Mouse (Mus musculus): ENCODE measurements around the gene Prrc2a. TPM values are rescaled to one million over a fixed set of nuclear protein-coding genes. Genes with fewer than 3 reads are reported as not detected.

Gene Prrc2a
- polyA plus RNA-seq, 2 experiments: 192 to 404 TPM

DNA sequence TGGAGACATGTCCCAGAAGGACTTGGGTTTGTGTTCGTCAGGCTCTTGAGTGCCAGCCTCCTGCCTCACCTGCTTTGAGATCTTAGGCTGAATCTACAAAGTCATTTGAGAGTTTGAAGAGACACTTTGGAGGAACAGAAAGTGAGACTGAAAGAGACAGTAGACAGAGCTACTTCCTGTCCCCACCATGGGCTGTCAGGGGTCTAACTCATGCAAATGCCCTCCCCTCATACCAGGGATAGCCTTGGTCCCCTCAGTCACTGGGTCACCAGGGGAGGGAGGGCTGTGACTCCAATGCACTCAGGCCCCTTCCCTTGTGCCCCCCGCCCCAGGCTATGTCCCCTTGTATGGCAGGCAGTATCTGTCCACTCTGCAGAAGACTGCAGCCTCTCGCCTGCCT, 8.6 kb upstream of the Prrc2a start:
- Histone ChIP-seq H3K9ac (ENCODE audit: low read depth, low read length, severe bottlenecking) (no peak overlapping the region), H3K27me3 (ENCODE audit: control insufficient read depth, insufficient read depth, low read length) (no peaks in the 10 kb centered on the region), H3K36me3 (ENCODE audit: control insufficient read depth, insufficient read depth, low read length) (no peaks in the 10 kb centered on the region), H3K27ac (replicated peaks; ENCODE audit: low read depth, low read length) (no peak overlapping the region; the same call in 1 of the 2 replicates), H3K9me3 (ENCODE audit: control insufficient read depth, low read length) (no peaks in the 10 kb centered on the region), H3K4me2 (replicated peaks; ENCODE audit: low read depth, low read length, severe bottlenecking) (no peak overlapping the region), H3K4me3 (replicated peaks; ENCODE audit: low read length) (no peak overlapping the region), H3K4me1 (ENCODE audit: control insufficient read depth, insufficient read depth, low read length) (0 out of 2 replicates have a peak, but pooled peaks cover 3% of the 10 kb centered on the region)
- TF ChIP-seq POLR2A (IDR thresholded peaks at IDR 0.05; ENCODE audit: borderline replicate concordance, extremely low read depth, insufficient read depth, insufficient read length): no peak
- 61% methylated on average over 3 of the region's 3 CpGs for WGBS
- ATAC-seq (ENCODE audit: low FRiP score, low read depth) (no peak), DNase-seq (ENCODE audit: low spot score) (no peak)

- WGBS: 75% methylated on average over 11 of the region's 11 CpGs
- no peak overlapping the region for H3K4me3 ChIP-seq (replicated peaks; ENCODE audit: low read length)
- 0 out of 2 replicates have a peak, but pooled peaks cover 3% of the 10 kb centered on the region for H3K4me1 ChIP-seq (ENCODE audit: control insufficient read depth, insufficient read depth, low read length)
- H3K36me3 ChIP-seq (ENCODE audit: control insufficient read depth, insufficient read depth, low read length): no peaks in the 10 kb centered on the region
- H3K9me3 ChIP-seq (ENCODE audit: control insufficient read depth, low read length): no peaks in the 10 kb centered on the region
- no peak for DNase-seq (ENCODE audit: low spot score)
- no peaks in the 10 kb centered on the region for H3K27me3 ChIP-seq (ENCODE audit: control insufficient read depth, insufficient read depth, low read length)
- no peak for ATAC-seq (ENCODE audit: low FRiP score, low read depth)
- no peak overlapping the region for H3K4me2 ChIP-seq (replicated peaks; ENCODE audit: low read depth, low read length, severe bottlenecking)
- TF ChIP-seq POLR2A (IDR thresholded peaks at IDR 0.05; ENCODE audit: borderline replicate concordance, extremely low read depth, insufficient read depth, insufficient read length): no peak
- H3K27ac ChIP-seq (replicated peaks; ENCODE audit: low read depth, low read length): no peak overlapping the region
- no peak overlapping the region for H3K9ac ChIP-seq (ENCODE audit: low read depth, low read length, severe bottlenecking)
These were observed 7.9 kb upstream of the Prrc2a start for GRCm38 (mm10) chr17:35172445-35173234.

DNA sequence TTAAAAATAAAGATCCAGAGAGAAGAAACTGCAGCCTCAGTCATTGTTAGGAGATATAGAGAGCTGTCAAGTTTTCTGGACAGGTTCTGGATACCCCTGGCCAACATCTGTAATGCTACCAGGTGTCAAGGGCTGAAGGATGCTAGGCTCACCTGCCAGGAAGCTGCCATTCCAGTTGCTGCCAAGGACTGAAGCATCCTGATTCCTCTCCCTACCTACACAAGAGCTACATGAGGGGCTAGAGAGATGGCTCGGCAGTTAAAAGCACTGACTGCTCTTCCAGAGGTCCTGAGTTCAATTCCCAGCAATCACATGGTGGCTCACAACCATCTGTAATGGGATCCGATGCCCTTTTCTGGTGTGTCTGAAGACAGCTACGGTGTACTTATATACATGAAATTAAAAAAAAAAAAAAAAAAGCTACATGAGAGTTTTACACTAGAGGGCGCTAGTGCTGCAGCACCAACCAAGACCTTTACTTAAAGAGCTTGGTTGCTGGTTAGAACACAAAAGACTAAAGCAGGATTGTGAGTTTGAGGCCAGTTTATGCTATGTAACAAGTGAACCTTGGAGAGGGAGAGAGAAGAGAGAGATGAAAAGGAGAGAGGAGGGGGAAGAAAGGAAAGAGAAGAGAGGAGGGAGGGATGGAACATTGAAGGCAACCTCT, 4.0 kb upstream of the Prrc2a start:
- Histone ChIP-seq H3K36me3 (ENCODE audit: control insufficient read depth, insufficient read depth, low read length) (no peaks in the 10 kb centered on the region), H3K27ac (replicated peaks; ENCODE audit: low read depth, low read length) (no peak overlapping the region), H3K9ac (ENCODE audit: low read depth, low read length, severe bottlenecking) (no peak overlapping the region), H3K4me3 (replicated peaks; ENCODE audit: low read length) (no peak overlapping the region), H3K4me1 (ENCODE audit: control insufficient read depth, insufficient read depth, low read length) (peaks cover 8% of the 10 kb centered on the region), H3K27me3 (ENCODE audit: control insufficient read depth, insufficient read depth, low read length) (no peaks in the 10 kb centered on the region), H3K9me3 (ENCODE audit: control insufficient read depth, low read length) (no peaks in the 10 kb centered on the region), H3K4me2 (replicated peaks; ENCODE audit: low read depth, low read length, severe bottlenecking) (no peak overlapping the region)
- DNase-seq (ENCODE audit: low spot score) (peak; percentile 75), ATAC-seq (ENCODE audit: low FRiP score, low read depth) (no peak)
- no peak for TF ChIP-seq POLR2A (IDR thresholded peaks at IDR 0.05; ENCODE audit: borderline replicate concordance, extremely low read depth, insufficient read depth, insufficient read length)
- WGBS: 14% methylated on average over 4 of the region's 4 CpGs

- WGBS: 87% methylated on average over 7 of the region's 7 CpGs
- Histone ChIP-seq H3K4me2 (replicated peaks; ENCODE audit: low read depth, low read length, severe bottlenecking) (no peak overlapping the region), H3K4me3 (replicated peaks; ENCODE audit: low read length) (no peak overlapping the region), H3K36me3 (ENCODE audit: control insufficient read depth, insufficient read depth, low read length) (peaks cover 1% of the 10 kb centered on the region; the same call in 1 of the 2 replicates), H3K27ac (replicated peaks; ENCODE audit: low read depth, low read length) (no peak overlapping the region), H3K27me3 (ENCODE audit: control insufficient read depth, insufficient read depth, low read length) (no peaks in the 10 kb centered on the region), H3K4me1 (ENCODE audit: control insufficient read depth, insufficient read depth, low read length) (peaks cover 10% of the 10 kb centered on the region), H3K9ac (ENCODE audit: low read depth, low read length, severe bottlenecking) (no peak overlapping the region), H3K9me3 (ENCODE audit: control insufficient read depth, low read length) (no peaks in the 10 kb centered on the region)
- DNase-seq (ENCODE audit: low spot score): no peak
- no peak for ATAC-seq (ENCODE audit: low FRiP score, low read depth)
- no peak for TF ChIP-seq POLR2A (IDR thresholded peaks at IDR 0.05; ENCODE audit: borderline replicate concordance, extremely low read depth, insufficient read depth, insufficient read length)
These were observed 3.1 kb upstream of the Prrc2a start for GRCm38 (mm10) chr17:35167794-35168193.

DNA sequence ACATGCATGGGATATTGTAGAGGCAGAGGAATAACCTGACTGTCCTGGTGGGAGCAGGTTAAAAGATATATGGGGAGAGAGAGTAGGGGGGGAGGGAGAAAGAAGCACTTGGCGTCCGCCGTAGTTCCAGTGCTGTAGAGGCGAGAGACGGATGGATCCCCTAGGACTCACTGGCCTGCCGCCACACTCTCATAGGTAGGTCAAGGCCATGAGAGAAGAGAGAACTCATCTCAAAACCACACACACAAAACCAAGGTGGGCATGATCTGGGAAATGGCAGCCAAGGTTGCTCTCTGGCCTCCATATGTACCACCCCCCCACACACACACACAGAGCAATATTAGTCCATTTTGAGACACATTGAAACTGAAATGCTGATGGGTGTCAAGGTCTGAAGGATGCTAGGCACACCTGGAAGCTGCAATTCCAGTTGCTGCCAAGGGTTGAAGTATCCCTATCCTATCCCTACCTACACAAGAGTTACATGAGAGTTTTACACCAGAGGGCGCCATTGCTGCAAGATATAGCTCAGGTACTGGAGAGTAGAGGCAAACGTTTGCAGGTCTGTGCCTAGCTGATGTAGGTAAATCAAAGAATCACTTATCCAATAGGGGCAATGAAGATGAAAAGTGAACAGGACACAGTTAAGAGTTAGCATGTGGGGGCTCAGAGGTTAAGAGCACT, 1.8 kb upstream of the Prrc2a start:
- peak overlapping the region; percentile 48 for H3K4me2 ChIP-seq (replicated peaks; ENCODE audit: low read depth, low read length, severe bottlenecking)
- H3K9me3 ChIP-seq (ENCODE audit: control insufficient read depth, low read length): no peaks in the 10 kb centered on the region
- no peak overlapping the region for H3K4me3 ChIP-seq (replicated peaks; ENCODE audit: low read length)
- H3K27me3 ChIP-seq (ENCODE audit: control insufficient read depth, insufficient read depth, low read length): no peaks in the 10 kb centered on the region
- no peak for TF ChIP-seq POLR2A (IDR thresholded peaks at IDR 0.05; ENCODE audit: borderline replicate concordance, extremely low read depth, insufficient read depth, insufficient read length)
- no peak overlapping the region for H3K9ac ChIP-seq (ENCODE audit: low read depth, low read length, severe bottlenecking)
- peaks cover 14% of the 10 kb centered on the region for H3K4me1 ChIP-seq (ENCODE audit: control insufficient read depth, insufficient read depth, low read length)
- DNase-seq (ENCODE audit: low spot score): peak; percentile 68
- 70% methylated on average over 8 of the region's 8 CpGs for WGBS
- H3K27ac ChIP-seq (replicated peaks; ENCODE audit: low read depth, low read length): peak overlapping the region; percentile 96
- peaks cover 12% of the 10 kb centered on the region for H3K36me3 ChIP-seq (ENCODE audit: control insufficient read depth, insufficient read depth, low read length)
- ATAC-seq (ENCODE audit: low FRiP score, low read depth): no peak
